Mouse (Mus musculus) MEL (cell line): Measurements from ENCODE around the gene Cldnd2. TPM values are rescaled to one million over a fixed set of nuclear protein-coding genes. Genes with fewer than 3 reads are reported as not detected.

Experiments
- DNase-seq: peaks from one replicate; pipeline ENCODE4 v3.0.0; 2011; ENCODE audit warnings: low read depth, low spot score
- H3K27ac ChIP-seq: 2 replicates; pipeline ENCODE4 v1.5.1; 2012; ENCODE audit warnings: low read depth, mild to moderate bottlenecking, control low read depth, low read length, moderate library complexity; ENCODE audit not compliant: control insufficient read depth
- H3K27me3 ChIP-seq, 2 experiments: fragments of 150-350 bp in 1 of 2; sonication (generic) in 1 of 2; 2 replicates each; pipeline ENCODE4 v1.6.1; 2012; ENCODE audit warnings: low read length in 2 of 2, mild to moderate bottlenecking in 2 of 2, improper control_type of control experiment in 1 of 2, moderate library complexity in 1 of 2; ENCODE audit not compliant: insufficient read depth in 2 of 2, control insufficient read depth in 1 of 2
- H3K36me3 ChIP-seq, 2 experiments: 2 replicates each; pipeline ENCODE4 v1.6.1; 2012 to 2014; ENCODE audit warnings: low read length in 2 of 2, improper control_type of control experiment in 1 of 2, inconsistent platforms in 1 of 2, mild to moderate bottlenecking in 1 of 2; ENCODE audit not compliant: insufficient read depth in 2 of 2, control insufficient read depth in 1 of 2
- H3K4me1 ChIP-seq, 2 experiments: fragments of 150-350 bp in 1 of 2; sonication (generic) in 1 of 2; 2 replicates each; pipeline ENCODE4 v1.6.1; 2012; ENCODE audit warnings: low read length in 2 of 2, improper control_type of control experiment in 1 of 2, mild to moderate bottlenecking in 1 of 2; ENCODE audit not compliant: insufficient read depth in 2 of 2, control insufficient read depth in 1 of 2
- H3K4me3 ChIP-seq, 2 experiments: fragments of 150-350 bp in 1 of 2; sonication (generic) in 1 of 2; 2 replicates each; pipeline ENCODE4 v1.5.1; 2012; ENCODE audit warnings: low read depth in 2 of 2, low read length in 2 of 2, mild to moderate bottlenecking in 2 of 2, moderate library complexity in 2 of 2, control low read depth in 1 of 2, improper control_type of control experiment in 1 of 2; ENCODE audit not compliant: control insufficient read depth in 1 of 2, insufficient read depth in 1 of 2
- H3K79me2 ChIP-seq: 2 replicates; pipeline ENCODE4 v1.6.1; 2012; ENCODE audit warnings: mild to moderate bottlenecking, low read length, moderate library complexity; ENCODE audit not compliant: control insufficient read depth, poor library complexity, insufficient read depth
- H3K9ac ChIP-seq: 2 replicates; pipeline ENCODE4 v1.6.1; 2012; ENCODE audit warnings: low read depth, mild to moderate bottlenecking, control low read depth, low read length, moderate library complexity; ENCODE audit not compliant: control insufficient read depth, poor library complexity, severe bottlenecking
- H3K9me3 ChIP-seq: fragments of 150-350 bp; sonication (generic); replicated peaks from 2 replicates; pipeline ENCODE4 v1.6.1; 2012; ENCODE audit warnings: mild to moderate bottlenecking, low read length, improper control_type of control experiment, moderate library complexity; ENCODE audit not compliant: insufficient read depth
- BHLHE40 ChIP-seq: IDR thresholded peaks from 2 replicates; pipeline ENCODE4 v1.6.1; 2012; ENCODE audit warnings: low read depth, mild to moderate bottlenecking, inconsistent platforms, low read length, improper control_type of control experiment, borderline replicate concordance
- CHD1 ChIP-seq: IDR thresholded peaks from 2 replicates; pipeline ENCODE4 v1.6.1; 2012; ENCODE audit warnings: low read depth, mild to moderate bottlenecking, inconsistent platforms, low read length, improper control_type of control experiment
- CTCF ChIP-seq, 3 experiments: IDR thresholded peaks in 2 of 3; conservative IDR thresholded peaks in 1 of 3; 2 replicates each; pipeline ENCODE4 v1.5.1; 2011 to 2012; ENCODE audit warnings: low read length in 3 of 3, low read depth in 2 of 3, mild to moderate bottlenecking in 2 of 3, improper control_type of control experiment in 1 of 3, inconsistent platforms in 1 of 3, mixed read lengths in 1 of 3, moderate library complexity in 1 of 3; ENCODE audit not compliant: control insufficient read depth in 1 of 3, insufficient read depth in 1 of 3, poor library complexity in 1 of 3, severe bottlenecking in 1 of 3
- E2F4 ChIP-seq: IDR thresholded peaks from 2 replicates; pipeline ENCODE4 v1.6.1; 2011; ENCODE audit warnings: low read depth, low read length, improper control_type of control experiment, borderline replicate concordance
- ELF1 ChIP-seq: IDR thresholded peaks from 2 replicates; pipeline ENCODE4 v1.6.1; 2014; ENCODE audit warnings: low read depth, mild to moderate bottlenecking, inconsistent platforms, low read length, improper control_type of control experiment, moderate library complexity
- EP300 ChIP-seq, 2 experiments: IDR thresholded peaks; 2 replicates each; pipeline ENCODE4 v1.6.1; 2011; ENCODE audit warnings: improper control_type of control experiment in 2 of 2, low read length in 2 of 2, low read depth in 1 of 2, mild to moderate bottlenecking in 1 of 2
- ETS1 ChIP-seq: IDR thresholded peaks from 2 replicates; pipeline ENCODE4 v1.6.1; 2012; ENCODE audit warnings: low read depth, mild to moderate bottlenecking, inconsistent platforms, low read length, improper control_type of control experiment, moderate library complexity
- GABPA ChIP-seq: IDR thresholded peaks from 2 replicates; pipeline ENCODE4 v1.6.1; 2012; ENCODE audit warnings: low read depth, mild to moderate bottlenecking, inconsistent platforms, low read length, improper control_type of control experiment, moderate library complexity
- GATA1 ChIP-seq: IDR thresholded peaks from 2 replicates; pipeline ENCODE4 v1.6.1; 2011; ENCODE audit warnings: low read depth, low read length, improper control_type of control experiment
- HCFC1 ChIP-seq: IDR thresholded peaks from 2 replicates; pipeline ENCODE4 v1.6.1; 2012; ENCODE audit warnings: low read depth, mild to moderate bottlenecking, inconsistent platforms, low read length, improper control_type of control experiment, moderate library complexity
- JUND ChIP-seq: IDR thresholded peaks from 2 replicates; pipeline ENCODE4 v1.6.1; 2011; ENCODE audit warnings: low read depth, mild to moderate bottlenecking, improper control_type of control experiment, low read length
- KAT2A ChIP-seq: conservative IDR thresholded peaks from 2 replicates; pipeline ENCODE4 v1.6.1; 2012; ENCODE audit warnings: low read depth, low read length, improper control_type of control experiment, inconsistent platforms
- MAX ChIP-seq: IDR thresholded peaks from 2 replicates; pipeline ENCODE4 v1.6.1; 2011; ENCODE audit warnings: low read length, improper control_type of control experiment
- MAZ ChIP-seq: IDR thresholded peaks from 2 replicates; pipeline ENCODE4 v1.6.1; 2012; ENCODE audit warnings: low read depth, mild to moderate bottlenecking, inconsistent platforms, low read length, improper control_type of control experiment
- MXI1 ChIP-seq: IDR thresholded peaks from 2 replicates; pipeline ENCODE4 v1.6.1; 2011; ENCODE audit warnings: mild to moderate bottlenecking, low read depth, low read length, improper control_type of control experiment
- MYB ChIP-seq: IDR thresholded peaks from 2 replicates; pipeline ENCODE4 v1.6.1; 2011; ENCODE audit warnings: mild to moderate bottlenecking, low read depth, low read length, improper control_type of control experiment
- NELFE ChIP-seq: IDR thresholded peaks from 2 replicates; pipeline ENCODE4 v1.6.1; 2011; ENCODE audit warnings: low read depth, low read length, improper control_type of control experiment
- POLR2A ChIP-seq, 2 experiments: IDR thresholded peaks; 2 replicates each; pipeline ENCODE4 v1.6.1; 2011 to 2012; ENCODE audit warnings: low read length in 2 of 2, mild to moderate bottlenecking in 2 of 2, control low read depth in 1 of 2, improper control_type of control experiment in 1 of 2, low read depth in 1 of 2, moderate library complexity in 1 of 2; ENCODE audit not compliant: control insufficient read depth in 1 of 2, insufficient read depth in 1 of 2, poor library complexity in 1 of 2
- POLR2AphosphoS5 ChIP-seq: IDR thresholded peaks from 2 replicates; pipeline ENCODE4 v1.6.1; 2012; ENCODE audit warnings: low read depth, borderline replicate concordance, mild to moderate bottlenecking, inconsistent platforms, low read length, moderate library complexity, mixed read lengths
- RCOR1 ChIP-seq: IDR thresholded peaks from 2 replicates; pipeline ENCODE4 v1.6.1; 2012; ENCODE audit warnings: low read depth, mild to moderate bottlenecking, inconsistent platforms, low read length, improper control_type of control experiment
- SIN3A ChIP-seq: IDR thresholded peaks from 2 replicates; pipeline ENCODE4 v1.6.1; 2012; ENCODE audit warnings: low read length, improper control_type of control experiment, inconsistent platforms
- TAL1 ChIP-seq: IDR thresholded peaks from 2 replicates; pipeline ENCODE4 v1.6.1; 2012; ENCODE audit warnings: mild to moderate bottlenecking, inconsistent platforms, low read length, moderate library complexity, mixed read lengths
- TBP ChIP-seq: IDR thresholded peaks from 2 replicates; pipeline ENCODE4 v1.8.0; 2011; ENCODE audit warnings: low read depth, low read length, improper control_type of control experiment
- TCF12 ChIP-seq: IDR thresholded peaks from 2 replicates; pipeline ENCODE4 v1.6.1; 2014; ENCODE audit warnings: low read depth, mild to moderate bottlenecking, inconsistent platforms, low read length, improper control_type of control experiment, moderate library complexity
- UBTF ChIP-seq: IDR thresholded peaks from 2 replicates; pipeline ENCODE4 v1.6.1; 2012; ENCODE audit warnings: low read depth, mild to moderate bottlenecking, inconsistent platforms, low read length, improper control_type of control experiment, moderate library complexity, borderline replicate concordance; ENCODE audit not compliant: insufficient read depth
- USF1 ChIP-seq: IDR thresholded peaks from 2 replicates; pipeline ENCODE4 v1.6.1; 2014; ENCODE audit warnings: low read depth, mild to moderate bottlenecking, inconsistent platforms, low read length, improper control_type of control experiment, moderate library complexity
- ZC3H11A ChIP-seq: IDR thresholded peaks from 2 replicates; pipeline ENCODE4 v1.6.1; 2012; ENCODE audit warnings: low read depth, mild to moderate bottlenecking, inconsistent platforms, low read length, improper control_type of control experiment
- ZKSCAN1 ChIP-seq: IDR thresholded peaks from 2 replicates; pipeline ENCODE4 v1.6.1; 2012; ENCODE audit warnings: low read depth, mild to moderate bottlenecking, inconsistent platforms, low read length, improper control_type of control experiment, moderate library complexity
- ZMIZ1 ChIP-seq: IDR thresholded peaks from 2 replicates; pipeline ENCODE4 v1.6.1; 2012; ENCODE audit warnings: low read depth, mild to moderate bottlenecking, inconsistent platforms, low read length, improper control_type of control experiment, moderate library complexity
- ZNF384 ChIP-seq: IDR thresholded peaks from 2 replicates; pipeline ENCODE4 v1.6.1; 2012; ENCODE audit warnings: low read depth, mild to moderate bottlenecking, inconsistent platforms, low read length, improper control_type of control experiment
- polyA plus RNA-seq, 2 experiments: library from polyadenylated mRNA; stranded (reverse) in 1 of 2; unstranded in 1 of 2; fragments of >175 nt in 1 of 2; fragments of >200 nt in 1 of 2; gene quantifications; 2 replicates each; pipeline versions ENCODE4 v1.2.1 to v1.2.4; 2012; ENCODE audit warnings: low replicate concordance in 2 of 2, low read depth in 1 of 2; ENCODE audit not compliant: insufficient read length in 2 of 2, insufficient read depth in 1 of 2, missing spikeins in 1 of 2
- total RNA-seq: library from RNA; depleted of rRNA; stranded (reverse); fragments of 300-350 nt; gene quantifications from 2 replicates; pipeline ENCODE4 v1.2.3, GENCODE M21; 2012; rRNA removed

The Cldnd2 gene
- total RNA-seq (not detected in 2 replicates), polyA plus RNA-seq (not detected)

- Histone ChIP-seq H3K9me3 (no peaks in the 10 kb centered on the region), H3K27ac (no peak within 1 kb of the TSS), H3K9ac (no peak within 1 kb of the TSS), H3K4me1 (peaks cover 2 to 18% of the 10 kb centered on the region in 2 experiments; a peak in 2 of 4 replicates), H3K4me3 (no peak within 1 kb of the TSS), H3K36me3 (peaks cover 0 to 8% of the 10 kb centered on the region in 2 experiments; a peak in 2 of 4 replicates), H3K79me2 (peaks cover 14% of the 10 kb centered on the region), H3K27me3 (no peaks in the 10 kb centered on the region)
- no peak for TF ChIP-seq GATA1
- TF ChIP-seq ZMIZ1, result no peak
- no peak for TF ChIP-seq POLR2A (IDR thresholded peaks at IDR 0.05; ENCODE audit: control insufficient read depth in 1 of 2, insufficient read depth in 1 of 2, low read depth in 1 of 2, low read length in 2 of 2, poor library complexity in 1 of 2)
- TF ChIP-seq CHD1, result no peak
- TF ChIP-seq ZC3H11A, result no peak
- no peak for DNase-seq
Observed at GRCm38 (mm10) chr7:43440482-43440881, at the start of gene Cldnd2. Cldnd2 (plus strand) TSS chr7:43440782.

GRCm38 (mm10) chr7:43392349-43393121 is 48.0 kb upstream of the Cldnd2 start:
- Histone ChIP-seq H3K4me3 (no peak overlapping the region), H3K27me3 (no peaks in the 10 kb centered on the region), H3K9ac (no peak overlapping the region), H3K27ac (no peak overlapping the region), H3K79me2 (no peaks in the 10 kb centered on the region), H3K9me3 (no peaks in the 10 kb centered on the region), H3K36me3 (no peaks in the 10 kb centered on the region), H3K4me1 (no peaks in the 10 kb centered on the region)
- DNase-seq, result peak; percentile 84
- TF ChIP-seq POLR2AphosphoS5 (no peak), EP300 (IDR thresholded peaks at IDR 0.05; ENCODE audit: low read depth in 1 of 2, low read length in 2 of 2) (peak; percentile 61 to 71; a peak in 3 of 4 replicates), KAT2A (no peak), ETS1 (peak; percentile 55; the same call in 1 of the 2 replicates), ZKSCAN1 (no peak), CTCF (IDR thresholded peaks at IDR 0.05 in 2 of 3, conservative IDR thresholded peaks at IDR 0.05 in 1 of 3; ENCODE audit: control insufficient read depth in 1 of 3, insufficient read depth in 1 of 3, low read depth in 2 of 3, low read length in 3 of 3, poor library complexity in 1 of 3, severe bottlenecking in 1 of 3) (no peak), NELFE (no peak), MAZ (no peak), ELF1 (no peak), ZC3H11A (no peak), TAL1 (peak; percentile 16; the same call in 1 of the 2 replicates), GABPA (no peak), JUND (no peak), ZNF384 (no peak), HCFC1 (no peak), UBTF (no peak), USF1 (no peak), POLR2A (IDR thresholded peaks at IDR 0.05; ENCODE audit: control insufficient read depth in 1 of 2, insufficient read depth in 1 of 2, low read depth in 1 of 2, low read length in 2 of 2, poor library complexity in 1 of 2) (no peak), ZMIZ1 (no peak), E2F4 (no peak), SIN3A (0 out of 2 replicates have a peak, but pooled peaks have one; percentile 41), BHLHE40 (no peak), TCF12 (no peak), CHD1 (no peak), TBP (no peak), MXI1 (no peak), MYB (no peak), RCOR1 (no peak), MAX (no peak)
